Mouse (Mus musculus) inflammation-experienced regulatory T-cells, adult 6 months (primary cell): ENCODE measurements around the gene Plpp6. TPM values are rescaled to one million over a fixed set of nuclear protein-coding genes. Genes with fewer than 3 reads are reported as not detected.
"Not testable (repeated sequence)": the region's sequence is repeated elsewhere in the genome, so short reads cannot be mapped to it uniquely, and the experiment has no call there.

ENCODE experiments used
- ATAC-seq: one replicate; pipeline ENCODE4 v1.8.0; 2017
- polyA plus RNA-seq, 3 experiments: library from polyadenylated mRNA; unstranded; fragments of 100-300 nt; shearing (Covaris generic); gene quantifications; one replicate each; pipeline ENCODE4 v1.2.1; 2017

Gene Plpp6
- polyA plus RNA-seq, 3 experiments from 2014 or later: 1.1 to 1.3 (median 1.1) TPM

DNA sequence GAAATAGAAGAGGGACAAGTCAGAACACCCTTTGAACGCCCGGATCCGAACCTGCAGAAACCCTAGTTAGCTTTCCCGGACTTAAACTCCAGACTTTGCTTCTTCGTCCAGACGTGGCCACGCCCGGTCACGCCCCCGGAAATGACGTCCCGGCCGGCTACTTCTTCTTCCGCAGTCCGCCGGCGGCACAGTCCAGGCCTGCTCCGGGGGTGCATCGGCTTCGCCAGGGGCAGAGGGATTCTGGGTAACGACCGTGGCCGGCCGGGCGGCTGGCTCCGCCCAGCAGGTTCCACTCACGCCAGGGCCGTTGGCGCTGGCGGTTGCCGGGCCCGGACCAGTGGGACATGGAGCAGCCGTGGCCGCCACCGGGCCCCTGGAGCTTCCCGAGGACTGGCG, 26.4 kb downstream of the Plpp6 start, which contains the start of gene Cdc37l1:
Gene Cdc37l1, plus strand, starts transcription at position 159 of the 396 bp plus-strand sequence.
- ATAC-seq: peak; percentile 86

DNA sequence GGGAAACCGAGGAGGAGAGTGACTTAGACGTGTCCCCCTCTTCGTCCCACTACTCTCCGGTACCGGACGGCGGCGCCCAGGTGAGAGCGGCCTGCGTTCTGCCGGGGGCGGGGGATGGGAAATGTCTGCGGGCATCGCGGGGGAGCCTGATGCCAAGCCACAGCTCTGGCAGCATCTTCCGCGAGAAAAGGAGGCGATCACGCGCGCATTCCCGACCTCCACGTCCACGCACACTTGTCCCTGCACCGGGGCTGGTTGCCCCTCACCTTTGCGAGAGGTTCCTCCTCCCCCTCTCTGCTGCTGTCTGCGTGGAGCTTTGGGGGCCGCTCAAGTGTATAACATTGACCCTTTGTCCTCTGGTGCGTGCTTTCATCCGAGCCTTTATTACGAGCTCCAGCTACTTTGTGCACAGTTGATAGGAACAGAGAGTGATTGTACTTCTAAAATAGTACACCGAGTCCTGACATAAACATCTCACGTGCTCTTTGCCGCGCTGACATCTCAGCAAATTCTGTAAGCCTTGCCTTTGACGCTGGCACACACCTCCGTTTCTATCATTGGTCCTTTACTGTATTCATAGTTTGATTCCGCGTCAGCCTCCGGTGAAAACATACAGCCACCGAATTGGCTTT, 27.0 kb downstream of the Plpp6 start:
- ATAC-seq: peak; percentile 56

DNA sequence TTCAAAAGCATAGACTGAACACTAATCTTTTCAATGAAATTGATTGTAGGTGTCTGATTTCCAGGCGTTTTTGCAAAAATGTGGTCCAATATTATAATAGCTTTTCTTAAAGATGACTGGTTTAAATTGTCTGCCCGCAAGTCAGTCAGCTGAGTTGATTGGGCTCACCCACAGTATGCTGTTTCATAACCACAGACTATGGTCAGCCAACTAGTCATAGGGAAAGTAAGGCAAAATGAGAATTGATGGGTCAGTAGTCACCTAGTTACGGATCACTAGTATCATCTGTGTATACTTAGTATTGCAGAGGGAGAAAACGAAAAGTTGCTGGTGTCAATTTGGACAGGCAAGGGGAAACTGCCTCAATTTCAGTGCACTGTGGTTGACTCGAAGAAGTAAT, 27.6 kb downstream of the Plpp6 start:
- ATAC-seq: no peak

DNA sequence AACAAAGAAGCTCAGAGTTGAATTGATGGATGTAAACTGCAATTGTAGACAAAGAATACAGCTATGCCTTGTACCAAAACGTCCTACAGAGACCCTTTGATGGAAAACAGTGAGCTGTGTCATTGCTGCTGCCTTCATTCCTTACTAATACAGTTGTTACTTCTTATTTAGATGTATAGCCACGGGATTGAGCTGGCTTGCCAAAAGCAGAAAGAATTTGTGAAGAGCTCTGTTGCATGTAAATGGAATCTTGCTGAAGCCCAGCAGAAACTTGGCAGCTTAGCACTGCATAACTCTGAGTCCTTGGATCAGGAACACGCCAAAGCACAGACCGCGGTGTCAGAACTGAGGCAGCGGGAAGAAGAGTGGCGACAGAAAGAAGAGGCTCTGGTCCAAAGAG, 31.1 kb downstream of the Plpp6 start:
- ATAC-seq: no peak

DNA sequence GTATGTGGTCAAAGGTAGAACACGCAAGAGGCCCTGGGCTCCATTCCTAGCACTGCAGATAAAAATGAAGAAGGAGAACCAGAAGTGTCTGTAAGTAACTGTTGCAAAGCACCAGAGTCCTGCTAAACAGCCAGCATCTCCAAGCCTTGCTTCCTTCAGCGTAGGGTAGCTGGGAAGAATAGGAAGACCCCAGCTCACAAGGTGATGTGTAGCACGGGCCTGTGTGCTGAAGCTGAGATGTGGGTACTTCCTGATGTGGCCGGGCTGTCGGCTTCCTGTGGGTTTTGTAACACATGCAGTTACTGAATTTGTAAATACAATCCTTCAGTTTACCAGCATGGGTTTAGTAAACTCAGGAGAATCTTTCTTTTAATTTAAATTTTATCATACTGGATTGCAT, 31.6 kb downstream of the Plpp6 start:
- no peak for ATAC-seq

DNA sequence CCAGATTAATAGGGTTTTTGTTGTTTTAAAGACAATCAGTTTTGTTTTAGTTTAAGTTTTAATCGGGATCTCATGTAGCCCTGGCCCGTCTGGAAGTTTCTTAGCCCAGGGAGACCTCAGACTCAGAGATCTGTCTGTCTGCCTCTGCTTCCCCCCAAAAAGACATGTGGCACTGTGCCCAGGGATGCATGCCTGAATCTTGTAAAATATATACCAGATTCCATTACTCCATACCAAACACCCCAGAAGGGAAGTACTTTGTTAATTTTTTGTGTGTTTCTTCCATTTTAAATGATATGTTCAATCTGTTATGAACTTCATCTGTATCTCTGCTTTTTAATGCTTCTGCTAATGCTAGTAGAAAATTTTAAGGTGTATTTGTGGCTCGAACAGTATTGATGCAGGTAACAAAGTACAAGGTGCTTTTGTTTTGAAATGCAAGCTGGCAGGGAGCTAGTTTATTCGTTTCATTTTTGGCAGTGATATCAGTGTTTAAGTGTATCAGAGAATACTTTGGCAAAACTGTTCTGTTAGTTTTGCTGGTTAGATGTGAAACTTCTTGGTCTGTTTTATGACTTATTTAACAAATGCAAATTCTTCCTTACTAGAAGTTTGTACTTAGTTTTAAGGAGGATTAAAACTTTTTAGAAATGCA, 34.4 kb downstream of the Plpp6 start:
- ATAC-seq: no peak

DNA sequence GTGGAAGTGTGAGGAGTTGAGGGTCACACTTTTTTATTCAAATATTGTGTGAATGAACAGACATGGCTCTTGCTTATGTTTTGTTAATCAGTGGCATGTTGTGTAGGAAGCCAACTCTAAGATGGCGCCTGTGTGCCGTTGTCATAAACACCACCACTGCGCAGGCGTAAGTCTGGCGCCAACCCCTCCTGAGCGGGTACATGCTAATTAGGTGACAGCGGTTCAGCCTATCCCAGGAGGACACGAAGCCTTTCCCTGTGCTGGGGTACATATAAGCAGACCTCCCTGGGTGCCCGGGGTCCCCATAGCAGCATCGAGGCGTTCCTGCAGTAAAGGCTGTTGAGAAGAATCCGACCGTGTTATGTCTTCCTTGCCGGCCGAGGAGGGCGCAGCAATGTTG, 36.6 kb downstream of the Plpp6 start:
- ATAC-seq: not testable (repeated sequence)

DNA sequence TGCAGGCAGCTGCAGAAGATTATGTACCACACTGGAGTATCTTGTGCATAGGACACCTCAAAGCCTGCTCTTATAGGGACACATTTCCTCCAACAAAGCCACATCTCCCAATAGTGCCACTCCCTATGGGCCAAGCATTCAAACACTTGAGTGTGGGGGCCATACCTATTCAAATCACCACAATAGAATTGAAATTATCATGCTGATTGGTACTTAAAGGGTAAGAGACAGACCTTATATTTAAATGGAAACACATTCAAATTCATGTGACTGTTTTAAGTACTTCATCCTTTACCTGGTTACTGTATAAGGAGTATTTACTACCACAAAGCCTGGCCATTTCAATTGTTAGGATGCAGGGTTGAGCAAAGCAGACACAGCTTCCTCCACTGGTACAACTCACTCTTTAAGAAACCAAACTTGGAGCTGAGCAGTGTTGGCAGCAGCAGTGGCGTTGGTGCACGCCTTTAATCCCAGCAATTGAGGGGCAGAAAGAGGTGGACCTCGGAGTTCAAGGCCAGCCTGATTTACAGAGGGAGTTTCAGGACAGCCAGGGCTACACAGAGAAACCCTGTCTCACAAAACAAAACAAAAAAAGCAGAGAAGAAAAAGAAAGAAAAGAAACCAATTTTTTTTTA, 44.4 kb downstream of the Plpp6 start:
- ATAC-seq: no peak

DNA sequence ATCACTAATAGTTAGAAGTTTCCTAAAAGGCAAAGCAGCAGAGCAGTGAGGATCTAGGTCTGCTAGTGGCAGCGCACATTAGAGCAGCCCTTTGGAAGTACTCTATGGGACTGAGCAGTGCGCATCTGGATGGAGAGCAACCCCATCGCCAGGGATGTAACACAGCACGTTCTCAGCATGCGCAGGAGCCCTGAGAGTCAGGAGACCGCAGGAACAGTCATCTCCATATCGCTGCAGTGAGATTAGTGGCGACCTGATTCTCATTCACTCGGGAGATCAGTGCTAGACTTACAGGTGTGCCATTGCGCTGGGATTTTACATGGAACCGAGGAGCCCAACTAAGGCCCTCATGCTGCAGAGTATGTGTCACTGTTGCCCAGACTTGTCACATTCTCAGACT, 45.3 kb downstream of the Plpp6 start:
- no peak for ATAC-seq

DNA sequence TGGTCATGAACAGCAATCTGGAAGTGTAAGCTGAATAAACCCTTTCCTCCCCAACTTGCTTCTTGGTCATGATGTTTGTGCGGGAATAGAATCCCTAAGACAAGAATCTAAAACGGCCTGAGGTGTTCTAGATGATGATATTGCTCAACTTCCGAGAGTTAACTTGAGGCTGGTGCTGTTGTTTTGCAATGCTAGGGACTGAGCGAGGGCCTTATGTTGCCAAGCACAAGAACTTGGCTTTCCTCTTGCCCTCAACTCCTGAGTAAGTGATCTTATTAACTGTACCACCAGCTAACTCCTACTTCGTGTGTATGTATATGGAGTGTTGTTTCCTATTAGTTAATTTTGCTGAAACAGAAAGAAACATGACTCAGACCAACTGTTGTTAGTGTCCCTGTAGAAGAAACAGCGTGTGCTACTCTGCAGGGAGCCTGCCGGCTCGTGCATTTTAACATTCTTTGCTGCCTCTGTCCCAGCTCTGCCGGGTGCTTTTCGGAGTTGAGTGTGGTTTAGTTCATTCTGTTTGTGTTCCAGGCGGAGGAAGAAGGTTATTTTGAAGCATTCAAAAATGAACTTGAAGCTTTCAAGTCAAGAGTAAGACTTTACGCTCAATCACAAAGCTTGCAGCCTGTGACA, 47.7 kb downstream of the Plpp6 start:
- no peak for ATAC-seq

DNA sequence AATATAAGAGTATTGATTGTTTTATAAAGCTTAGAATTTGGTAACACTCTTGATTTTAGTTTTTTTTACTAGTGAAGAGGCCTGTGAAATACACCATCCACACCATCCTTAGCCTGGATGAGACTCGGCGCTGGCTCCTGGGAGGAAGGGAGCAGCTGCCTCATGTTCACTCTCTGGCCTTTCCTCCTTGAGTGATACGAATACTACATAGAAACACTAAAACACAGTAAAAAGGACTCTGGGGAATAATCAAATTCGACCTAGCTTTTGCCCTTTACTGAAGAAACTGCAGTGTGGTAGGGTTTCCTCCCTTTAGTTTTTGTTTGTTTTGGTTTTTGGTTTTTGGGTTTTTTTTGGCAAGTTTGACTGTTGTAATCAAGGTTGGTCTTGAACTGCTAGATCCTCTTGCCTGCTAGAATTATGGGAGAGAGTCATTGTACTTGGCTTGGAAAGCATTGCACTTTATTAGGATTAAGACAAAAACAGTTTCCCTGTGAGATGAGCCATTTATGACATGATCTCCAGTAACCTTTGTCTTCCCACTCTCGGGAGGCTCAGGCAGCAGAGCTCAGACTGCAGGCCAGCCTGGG, 50.8 kb downstream of the Plpp6 start:
- ATAC-seq: no peak

DNA sequence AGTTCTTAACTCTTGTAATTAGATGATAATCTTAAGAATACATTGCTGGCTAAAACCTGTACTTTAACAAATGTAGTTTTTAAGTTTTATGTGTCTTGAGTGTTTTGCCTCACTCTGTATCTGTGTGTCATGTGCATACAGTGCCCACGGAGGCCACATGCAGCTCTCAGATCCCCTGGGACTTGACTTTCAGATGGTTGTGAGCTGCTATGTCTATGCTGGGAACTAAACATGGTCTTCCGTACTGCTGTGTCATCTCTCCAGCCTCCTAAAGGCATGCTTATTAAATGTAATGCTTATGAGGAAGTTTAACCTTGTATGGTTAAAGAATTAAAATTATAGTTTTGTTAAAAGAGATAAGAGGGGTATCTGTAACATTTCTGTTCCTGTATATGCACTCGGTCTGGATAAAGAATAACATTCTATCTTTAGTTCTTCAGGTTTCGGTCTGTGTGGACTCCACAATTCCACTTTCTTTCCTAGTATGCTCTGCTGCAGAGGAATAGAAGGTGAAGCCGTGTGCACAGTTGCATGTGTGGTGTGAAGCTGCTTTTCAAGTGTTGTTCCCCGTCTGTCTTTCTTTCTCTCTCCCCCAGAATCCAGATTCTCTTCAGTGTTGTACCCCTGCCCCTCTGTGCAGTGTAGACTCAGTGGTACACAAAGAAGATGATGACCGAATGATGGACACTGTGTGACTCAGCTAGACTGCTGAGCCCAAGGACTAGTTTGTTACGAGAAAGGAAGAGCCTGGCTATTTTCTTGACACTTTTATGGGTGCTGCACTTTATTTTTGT, 51.9 kb downstream of the Plpp6 start:
- no peak for ATAC-seq

DNA sequence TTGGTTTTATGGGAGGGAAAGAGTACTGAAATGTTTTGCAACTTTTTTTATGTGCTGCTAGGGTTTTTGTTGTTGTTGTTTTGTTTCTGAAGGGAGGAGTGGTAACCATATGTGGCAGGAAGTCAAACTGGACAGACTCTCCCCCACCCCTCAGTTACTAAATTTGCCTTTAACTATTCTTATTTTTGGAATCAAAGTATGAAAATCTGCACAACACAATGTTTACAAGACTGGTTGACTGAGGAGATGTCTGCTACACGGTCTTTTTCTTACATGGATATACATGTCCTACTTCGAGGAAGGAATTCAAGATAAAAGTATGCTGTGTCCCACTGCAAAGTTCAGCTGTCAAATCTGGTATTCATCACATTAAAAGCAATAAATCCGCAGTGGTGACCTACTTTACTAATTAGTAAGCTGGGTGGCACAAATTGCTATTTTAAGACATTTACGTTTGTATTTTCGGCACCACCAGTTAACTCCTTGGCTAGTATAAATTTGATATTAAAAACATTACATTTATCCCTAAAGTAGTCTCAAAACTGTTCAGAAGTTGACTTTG, 52.5 kb downstream of the Plpp6 start:
- no peak for ATAC-seq

Other genes starting within 250 kb of the Plpp6 start
- gene Slc1a1, start 128.9 kb upstream of the Plpp6 start, polyA plus RNA-seq: not detected
- not detected for gene 4430402I18Rik, start 3.8 kb downstream of the Plpp6 start, polyA plus RNA-seq
- 10 to 100 TPM; 32.8 to 35.6 (median 33.4) TPM for gene Cdc37l1, start 26.4 kb downstream of the Plpp6 start, polyA plus RNA-seq
- gene Ak3, start 84.0 kb downstream of the Plpp6 start, polyA plus RNA-seq: 10 to 100 TPM; 13.7 to 24.2 (median 17.2) TPM
- gene Rcl1, start 137.4 kb downstream of the Plpp6 start, polyA plus RNA-seq: 10 to 100 TPM; 21.7 to 27.0 (median 22.1) TPM